Mouse (Mus musculus): Measurements from ENCODE around the gene Tmem151b.

The Tmem151b gene

DNA sequence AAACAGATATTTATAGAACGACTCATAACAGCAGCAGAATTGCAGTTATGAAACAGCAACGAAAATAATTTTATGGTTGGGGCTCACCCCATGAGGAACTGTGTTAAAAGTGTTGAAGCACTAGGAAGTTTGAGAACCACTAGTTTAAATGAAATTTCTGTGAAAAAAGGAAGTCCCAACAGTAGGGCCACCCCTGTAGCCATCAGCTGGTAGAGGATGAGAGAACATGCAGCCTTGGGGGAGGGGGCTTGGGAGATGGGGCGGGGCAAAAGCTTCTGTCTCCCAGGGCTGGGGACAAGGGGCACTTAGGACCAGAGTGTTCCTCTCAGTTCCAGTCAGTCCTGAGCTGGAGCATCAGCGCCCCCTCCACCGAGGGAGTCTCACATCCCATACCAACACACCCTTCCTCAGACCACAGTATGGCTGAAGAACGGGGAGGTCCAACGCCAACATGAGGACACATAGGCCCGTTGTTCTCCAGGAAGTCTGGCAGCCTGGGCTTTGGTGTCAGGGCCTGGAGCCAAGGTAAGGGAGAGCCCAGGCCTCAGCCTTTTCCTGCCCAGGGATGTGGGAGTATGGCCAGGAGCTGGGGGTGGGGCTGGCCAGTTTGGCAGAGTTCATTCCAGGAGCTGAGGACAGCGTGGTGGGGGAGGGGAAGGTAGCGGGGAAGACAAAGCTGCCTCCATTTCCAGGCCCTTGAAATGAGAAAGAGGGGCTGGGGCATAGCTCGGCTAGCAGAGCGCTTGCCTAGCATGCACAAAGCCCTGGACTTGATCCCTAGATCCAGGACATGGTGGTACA lies 34.8 kb upstream of the Tmem151b start:
- no peak for DNase-seq (ENCODE audit: low read depth, low spot score)

DNA sequence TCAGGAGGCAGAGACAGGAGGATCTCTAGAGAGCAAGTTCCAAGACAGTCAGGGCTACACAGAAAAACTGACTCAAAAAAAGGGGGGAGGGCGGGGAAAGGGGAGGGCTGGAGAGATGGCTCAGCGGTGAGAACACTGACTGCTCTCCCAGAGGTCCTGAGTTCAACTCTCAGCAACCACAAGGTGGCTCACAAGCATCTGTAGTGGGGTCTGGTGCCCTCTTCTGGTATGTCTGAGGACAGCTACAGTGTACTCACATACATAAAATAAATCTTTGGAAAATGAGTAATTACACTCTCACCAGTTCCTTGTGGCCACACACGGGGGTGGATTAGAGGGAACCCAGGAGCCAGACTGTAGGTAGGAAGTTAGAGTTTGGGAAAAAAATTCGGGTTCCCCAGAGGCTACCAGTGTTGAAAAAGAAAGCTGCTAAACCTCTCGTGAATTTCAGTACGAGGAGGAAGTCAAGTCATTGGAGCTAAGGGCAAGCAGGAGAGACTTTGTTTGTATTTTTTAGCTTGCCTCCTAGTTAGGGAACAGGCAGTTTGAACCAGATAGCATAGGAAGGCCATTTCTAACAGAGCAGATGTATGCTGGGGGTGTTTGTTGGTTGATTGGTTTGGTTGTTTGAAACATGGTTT lies 33.4 kb upstream of the Tmem151b start:
- no peak for DNase-seq (ENCODE audit: low read depth, low spot score)

DNA sequence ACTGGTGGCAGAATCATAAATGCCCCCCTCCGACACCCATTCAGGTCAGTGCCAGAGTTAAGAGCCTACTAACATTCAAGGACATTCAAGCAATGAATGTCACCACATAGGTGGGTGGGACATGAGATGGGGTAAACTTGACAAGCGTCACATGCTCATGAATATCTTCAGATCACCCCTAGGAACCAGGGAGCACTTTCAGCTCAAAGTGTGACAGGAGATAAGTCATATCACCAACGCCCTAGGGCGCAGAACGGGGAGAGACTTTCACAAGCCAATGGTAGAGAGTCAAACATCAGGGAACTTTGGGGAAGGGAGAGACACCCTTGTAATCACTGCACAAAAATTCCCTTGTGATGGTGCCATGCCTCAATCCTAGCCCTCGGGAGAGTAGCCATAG lies 32.7 kb upstream of the Tmem151b start:
- no peak for DNase-seq (ENCODE audit: low read depth, low spot score)

DNA sequence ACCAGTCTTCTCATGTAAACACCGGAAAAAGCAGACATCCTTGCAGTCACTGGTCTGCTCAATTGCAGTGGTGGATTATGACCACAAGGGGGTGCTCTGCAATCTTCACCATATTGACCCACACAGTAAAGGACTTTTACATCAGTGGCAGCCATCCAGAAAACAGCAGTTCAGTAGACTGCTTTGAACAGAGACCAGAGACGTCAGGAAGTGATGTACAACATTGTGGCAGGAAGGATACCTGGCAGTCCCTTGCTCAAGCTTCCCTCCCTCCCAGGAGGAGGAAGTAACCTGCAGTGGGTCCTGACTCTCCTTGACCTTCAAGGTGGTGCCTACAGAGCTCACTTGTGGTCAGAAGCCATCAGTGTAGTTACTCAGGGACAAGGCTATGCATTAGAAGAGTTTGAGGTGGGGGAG lies 32.1 kb upstream of the Tmem151b start:
- DNase-seq (ENCODE audit: low read depth, low spot score), result no peak

DNA sequence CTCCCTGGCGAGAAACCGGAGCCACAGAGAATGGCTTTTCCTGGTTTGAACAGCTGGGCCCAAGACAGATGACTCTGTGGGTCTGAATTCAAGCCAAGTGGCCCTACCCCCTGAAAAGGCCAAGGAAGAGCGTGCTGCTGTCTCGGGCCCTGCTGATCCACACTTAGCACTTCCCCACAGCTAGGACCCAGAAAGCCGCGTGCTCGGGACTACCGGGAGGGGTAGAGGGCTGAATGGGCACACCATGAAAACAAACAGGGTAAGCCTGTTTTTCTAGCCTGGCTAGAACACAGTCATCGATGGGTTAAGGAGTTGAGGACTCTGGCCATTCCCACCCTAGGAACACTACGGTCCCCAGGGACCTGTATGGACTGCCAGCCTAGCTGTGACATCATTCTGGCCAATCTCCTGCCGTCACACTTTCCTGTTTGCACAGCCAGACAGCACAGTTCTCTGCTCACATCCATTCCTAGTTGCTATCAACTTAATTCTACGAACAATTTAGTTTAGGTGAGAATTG lies 31.5 kb upstream of the Tmem151b start:
- no peak for DNase-seq (ENCODE audit: low read depth, low spot score)

DNA sequence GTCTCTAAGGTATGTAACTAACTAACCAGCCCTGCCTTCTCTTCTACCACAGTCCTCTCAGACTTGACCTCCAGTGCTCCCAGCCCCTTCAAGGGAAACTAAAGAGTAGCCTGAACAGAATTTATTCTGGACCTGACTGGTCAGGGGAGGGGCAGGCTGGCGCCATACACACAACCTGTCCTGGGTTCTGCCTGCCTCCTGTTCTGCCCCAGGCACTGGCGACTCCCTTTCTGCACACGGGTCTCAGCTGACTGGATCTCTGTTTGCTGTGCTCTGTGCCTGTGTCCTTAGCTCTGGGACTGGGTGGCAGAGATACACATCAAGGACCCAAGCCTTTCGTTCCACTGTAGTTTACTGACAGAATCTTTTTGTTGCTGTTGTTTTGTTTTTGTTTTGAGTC lies 30.1 kb upstream of the Tmem151b start:
- no peak for DNase-seq (ENCODE audit: low read depth, low spot score)

DNA sequence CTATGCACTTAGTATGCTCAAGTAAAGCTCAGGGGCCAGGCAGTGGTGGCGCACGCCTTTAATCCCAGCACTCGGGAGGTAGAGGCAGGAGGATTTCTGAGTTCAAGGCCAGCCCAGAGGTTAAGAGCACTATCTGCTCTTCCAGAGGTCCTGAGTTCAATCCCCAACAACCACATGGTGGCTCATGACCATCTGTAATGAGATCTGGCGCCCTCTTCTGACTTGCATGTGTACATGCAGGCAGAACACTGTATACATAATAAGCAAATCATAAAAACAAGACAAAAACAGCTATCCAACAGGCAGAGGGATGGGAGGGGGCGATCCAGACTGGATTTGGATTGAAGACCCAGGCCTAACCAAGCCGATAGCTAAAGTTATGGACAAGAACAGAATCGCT lies 29.4 kb upstream of the Tmem151b start:
- no peak for DNase-seq (ENCODE audit: low read depth, low spot score)

DNA sequence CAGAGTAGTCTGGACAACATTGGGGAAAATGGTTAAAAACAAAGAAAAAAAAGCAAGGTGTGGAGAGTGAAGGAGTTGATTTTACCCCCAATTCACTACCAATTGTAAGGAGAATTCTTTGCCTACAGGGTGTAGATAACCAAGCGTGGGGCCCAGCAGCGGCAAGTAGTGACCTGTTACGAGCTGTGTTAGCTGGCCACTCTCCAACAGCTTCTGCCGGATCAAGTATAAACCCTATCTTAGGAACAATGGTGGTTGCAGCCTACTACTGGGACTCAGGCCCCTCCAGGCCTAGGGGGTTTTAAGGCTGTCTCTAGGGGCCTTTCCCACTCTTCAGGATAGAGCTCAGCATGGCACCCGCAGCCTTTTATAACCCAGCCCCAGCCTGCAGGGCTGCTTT lies 28.8 kb upstream of the Tmem151b start:
- no peak for DNase-seq (ENCODE audit: low read depth, low spot score)

DNA sequence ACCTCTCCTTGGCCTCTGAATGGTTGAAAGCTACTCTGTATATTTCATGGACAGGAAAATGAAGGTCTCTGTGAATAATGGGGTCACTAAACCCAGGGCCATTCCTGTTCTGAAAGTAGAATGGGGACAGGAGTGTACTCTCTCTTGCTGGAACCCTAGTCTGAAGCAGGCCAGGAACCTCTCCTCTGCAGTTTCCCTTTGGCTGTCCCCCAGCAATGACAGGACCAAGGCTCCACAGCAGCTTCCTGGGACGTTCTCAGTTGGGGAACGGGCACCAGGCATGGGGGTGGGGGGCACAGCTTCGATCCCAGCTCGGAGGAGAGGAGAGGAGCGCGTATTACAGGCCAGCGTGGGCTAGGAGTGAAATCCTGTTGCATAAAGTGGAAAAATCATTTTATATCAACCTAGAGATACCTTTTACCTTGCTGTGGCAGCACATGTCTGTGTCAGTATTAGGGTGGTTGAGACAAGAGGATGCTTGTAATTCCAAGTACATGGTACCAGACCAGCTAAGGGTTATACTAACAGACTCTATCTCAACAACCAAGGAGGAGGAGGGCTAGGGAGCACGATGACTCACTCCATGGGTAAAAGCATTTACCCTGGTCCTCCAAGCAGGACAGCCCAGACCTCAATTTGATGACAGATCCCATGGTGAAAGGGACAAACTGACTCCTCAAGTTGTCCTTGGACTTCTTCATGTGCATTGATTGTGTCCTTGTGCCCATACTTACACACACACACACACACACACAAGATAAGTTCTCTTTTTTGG lies 25.8 kb upstream of the Tmem151b start:
- no peak for DNase-seq (ENCODE audit: low read depth, low spot score)

DNA sequence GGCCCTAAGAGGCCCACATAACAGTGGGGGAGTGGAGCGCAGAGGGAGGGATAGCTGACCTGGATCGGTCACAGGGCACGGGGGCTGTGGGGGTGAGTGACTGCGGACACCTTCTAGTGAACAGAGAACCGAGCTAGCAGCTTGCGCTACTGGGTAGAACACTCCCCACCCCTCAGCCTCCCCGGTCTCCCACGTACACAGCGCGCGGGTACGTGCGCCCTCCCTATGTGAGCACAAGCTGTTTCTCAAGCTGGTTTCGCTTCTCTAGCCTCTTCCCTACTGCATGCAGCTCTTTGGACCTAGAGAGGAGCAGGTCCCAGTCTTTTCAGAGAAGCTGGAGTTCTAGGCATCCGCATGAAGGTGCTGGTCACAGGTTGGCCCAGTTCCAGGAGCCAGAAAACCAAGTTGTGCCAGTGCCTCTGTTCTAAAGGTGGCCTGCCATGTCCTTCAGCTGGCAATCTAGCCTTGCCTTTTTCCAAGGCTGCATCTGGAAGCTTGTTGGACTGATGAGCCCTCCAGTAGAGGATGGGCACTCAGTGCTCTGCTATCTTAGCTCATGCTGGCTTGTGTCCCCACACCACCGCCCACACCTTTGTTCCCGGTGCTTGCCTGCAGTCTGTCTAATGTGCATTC lies 24.8 kb upstream of the Tmem151b start:
- no peak for DNase-seq (ENCODE audit: low read depth, low spot score)

DNA sequence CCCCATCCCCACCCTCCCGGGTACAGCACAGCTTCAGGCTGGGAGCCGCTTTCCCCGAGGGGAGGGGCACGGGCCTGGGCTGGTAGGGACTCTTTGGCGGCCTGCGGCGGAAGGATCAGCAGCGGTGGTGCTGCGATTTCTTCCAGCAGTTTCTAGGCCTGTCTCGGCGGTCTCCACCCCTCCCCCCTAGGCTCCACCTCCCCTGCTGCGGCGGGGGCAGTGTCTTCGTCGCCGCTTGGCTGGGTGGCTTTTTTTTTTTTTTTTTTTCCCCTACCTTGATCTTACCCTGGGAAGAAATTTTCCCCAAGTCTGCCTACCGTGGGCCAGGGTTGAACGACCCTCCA lies 24.3 kb upstream of the Tmem151b start:
- peak; percentile 91 for DNase-seq (ENCODE audit: low read depth, low spot score)

DNA sequence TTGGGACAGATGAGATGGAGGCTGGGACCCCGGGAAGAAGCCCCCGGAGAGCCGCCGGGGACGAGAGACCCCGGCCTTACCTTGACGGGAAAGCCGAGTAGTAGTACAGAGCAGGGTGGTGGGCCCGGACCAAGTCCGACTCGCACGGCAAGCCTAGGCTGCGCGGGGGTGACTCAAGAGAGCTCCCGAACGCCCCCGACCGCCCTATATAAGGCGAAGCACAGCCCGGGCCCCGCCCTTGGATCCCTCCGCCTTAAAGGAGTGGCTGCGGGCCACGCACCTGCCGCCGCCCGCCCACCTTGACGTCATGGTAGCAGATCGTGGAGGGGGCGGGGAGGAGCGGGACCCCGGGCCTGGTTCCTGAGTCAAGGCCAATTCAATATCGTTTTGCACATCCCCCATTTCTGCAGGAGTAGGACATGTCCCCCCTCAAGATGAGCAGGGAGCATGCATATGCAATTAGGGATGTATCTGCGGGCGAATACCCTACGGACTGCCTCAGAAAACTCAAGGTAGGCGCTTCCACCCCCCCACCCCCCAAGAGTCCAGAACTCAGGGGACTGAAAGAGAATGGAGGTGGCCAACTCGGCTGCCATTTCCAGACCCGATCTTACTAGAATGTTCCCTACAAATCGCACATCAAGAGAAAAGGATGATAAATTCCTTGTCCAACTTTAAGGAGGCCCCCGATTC lies 23.8 kb upstream of the Tmem151b start, which contains the start of gene Hsp90ab1:
Gene Hsp90ab1, minus strand, starts transcription at position 185 of the 693 bp plus-strand sequence.
- DNase-seq (ENCODE audit: low read depth, low spot score), result peak; percentile 95

DNA sequence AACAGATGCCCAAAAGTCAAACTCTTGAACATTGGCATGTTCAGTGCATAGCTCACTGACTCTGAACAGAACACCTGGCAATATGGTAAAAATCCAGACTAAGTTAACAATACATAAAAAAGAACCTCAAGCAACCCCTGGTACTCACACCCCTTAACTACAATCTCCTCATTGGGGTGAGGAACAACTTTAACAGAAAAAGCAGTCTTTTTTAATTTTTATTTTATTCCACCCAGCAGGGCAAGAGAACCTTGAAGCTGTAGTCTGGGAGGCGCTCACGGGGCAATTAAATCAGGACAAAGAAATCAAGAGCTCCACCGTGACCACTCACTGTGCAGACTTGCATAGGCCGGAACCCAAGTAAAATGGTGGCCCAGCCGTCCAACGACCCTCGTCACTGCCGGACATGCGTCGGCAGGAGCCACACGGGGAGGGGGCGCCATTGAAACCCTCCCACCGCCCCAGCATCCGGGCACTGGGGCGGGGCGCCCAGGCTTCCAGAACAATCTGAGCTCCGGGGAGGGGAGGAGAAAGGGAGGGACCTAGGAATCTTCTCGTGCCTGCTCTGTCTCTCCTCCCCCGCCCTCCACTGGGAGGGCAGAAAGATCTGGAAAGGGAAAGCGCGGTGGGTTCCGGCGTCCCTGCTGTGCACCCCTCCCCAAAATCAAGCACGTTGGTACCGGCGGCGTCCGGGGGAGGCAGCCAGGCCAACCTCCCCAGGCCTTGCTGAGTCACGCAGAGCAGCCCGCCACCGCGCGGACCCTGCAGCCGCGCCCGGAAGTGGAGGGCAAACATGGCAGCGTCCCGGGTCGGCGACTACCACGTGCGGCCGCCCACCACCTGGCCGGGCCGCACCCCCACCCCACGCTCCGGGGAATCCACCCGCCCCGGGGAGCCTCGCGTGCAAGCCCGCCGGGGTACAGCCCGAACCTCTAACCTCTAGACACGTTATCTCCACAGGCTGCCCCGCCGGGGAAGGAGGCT lies 22.9 kb upstream of the Tmem151b start:
- DNase-seq (ENCODE audit: low read depth, low spot score), result no peak

DNA sequence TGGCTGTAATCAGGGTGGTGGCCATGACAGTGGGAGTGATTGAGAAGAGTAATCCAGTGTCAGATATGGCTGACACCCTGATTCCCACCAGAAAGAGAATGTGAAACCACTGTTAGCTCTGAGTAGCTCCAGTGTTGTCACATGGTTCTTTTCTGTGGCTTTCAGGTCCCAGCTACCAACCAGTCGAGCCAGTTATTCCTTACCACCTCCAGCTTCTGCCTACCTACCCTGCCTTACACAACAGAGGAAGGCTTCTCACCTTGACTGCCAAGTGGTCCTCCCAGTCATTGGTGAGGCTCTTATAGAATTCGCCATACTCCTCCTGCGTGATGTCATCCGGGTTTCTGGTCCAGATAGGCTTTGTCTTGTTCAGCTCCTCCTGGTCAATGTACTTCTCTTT lies 20.5 kb upstream of the Tmem151b start:
- DNase-seq (ENCODE audit: low read depth, low spot score), result no peak

DNA sequence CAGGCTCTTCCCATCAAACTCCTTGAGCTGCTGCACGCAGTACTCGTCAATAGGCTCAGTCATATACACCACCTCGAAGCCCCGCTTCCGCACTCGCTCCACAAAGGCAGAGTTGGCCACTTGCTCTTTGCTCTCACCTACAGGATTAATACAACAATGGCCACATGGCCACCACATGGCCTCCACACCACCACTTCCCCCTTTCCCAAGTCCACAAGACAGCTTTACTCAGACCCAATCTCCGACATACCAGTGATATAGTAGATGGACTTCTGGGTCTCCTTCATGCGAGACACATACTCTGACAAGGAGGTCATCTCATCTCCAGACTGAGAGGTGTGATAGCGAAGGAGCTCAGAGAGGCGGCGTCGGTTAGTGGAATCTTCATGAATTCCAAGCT lies 19.5 kb upstream of the Tmem151b start:
- DNase-seq (ENCODE audit: low read depth, low spot score), result no peak

DNA sequence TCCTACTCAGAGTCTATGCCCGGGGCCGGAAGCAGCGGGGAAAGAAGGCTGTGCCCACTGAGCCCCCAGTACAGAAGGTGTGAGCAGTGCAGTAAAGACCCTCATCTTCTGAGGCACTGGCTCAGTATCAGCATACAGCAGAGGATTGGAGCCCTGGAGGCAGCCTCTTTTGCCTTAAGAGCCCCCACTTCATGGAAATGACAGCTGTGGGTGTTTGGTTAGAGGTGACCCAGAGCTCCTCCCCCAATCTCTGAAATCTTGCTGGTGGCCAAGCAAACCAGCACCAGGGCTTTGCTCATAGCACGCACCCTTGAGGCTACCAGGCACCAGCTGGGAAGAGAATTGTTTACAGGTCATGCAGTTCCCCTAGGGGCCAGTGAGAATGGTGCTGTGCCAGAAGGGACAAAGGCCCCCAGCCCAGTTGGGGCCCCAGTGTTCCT lies 17.7 kb upstream of the Tmem151b start:
- DNase-seq (ENCODE audit: low read depth, low spot score), result no peak

DNA sequence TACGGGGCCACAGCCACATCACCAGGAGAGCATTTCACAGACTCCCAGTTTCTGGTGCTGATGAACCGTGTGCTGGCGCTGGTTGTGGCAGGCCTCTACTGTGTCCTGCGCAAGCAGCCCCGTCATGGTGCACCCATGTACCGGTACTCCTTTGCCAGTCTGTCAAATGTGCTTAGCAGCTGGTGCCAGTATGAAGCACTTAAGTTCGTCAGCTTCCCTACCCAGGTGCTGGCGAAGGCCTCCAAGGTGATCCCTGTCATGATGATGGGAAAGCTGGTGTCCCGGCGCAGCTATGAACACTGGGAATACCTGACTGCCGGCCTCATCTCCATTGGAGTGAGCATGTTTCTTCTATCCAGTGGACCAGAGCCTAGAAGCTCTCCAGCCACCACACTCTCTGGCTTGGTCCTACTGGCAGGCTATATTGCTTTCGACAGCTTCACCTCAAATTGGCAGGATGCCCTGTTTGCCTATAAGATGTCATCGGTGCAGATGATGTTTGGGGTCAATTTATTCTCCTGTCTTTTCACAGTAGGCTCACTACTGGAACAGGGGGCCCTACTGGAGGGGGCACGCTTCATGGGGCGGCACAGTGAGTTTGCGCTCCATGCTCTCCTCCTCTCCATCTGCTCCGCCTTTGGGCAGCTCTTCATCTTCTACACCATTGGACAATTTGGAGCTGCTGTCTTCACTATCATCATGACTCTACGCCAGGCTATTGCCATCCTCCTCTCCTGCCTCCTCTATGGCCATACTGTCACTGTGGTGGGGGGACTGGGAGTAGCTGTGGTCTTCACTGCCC lies 17.1 kb upstream of the Tmem151b start:
- no peak for DNase-seq (ENCODE audit: low read depth, low spot score)

DNA sequence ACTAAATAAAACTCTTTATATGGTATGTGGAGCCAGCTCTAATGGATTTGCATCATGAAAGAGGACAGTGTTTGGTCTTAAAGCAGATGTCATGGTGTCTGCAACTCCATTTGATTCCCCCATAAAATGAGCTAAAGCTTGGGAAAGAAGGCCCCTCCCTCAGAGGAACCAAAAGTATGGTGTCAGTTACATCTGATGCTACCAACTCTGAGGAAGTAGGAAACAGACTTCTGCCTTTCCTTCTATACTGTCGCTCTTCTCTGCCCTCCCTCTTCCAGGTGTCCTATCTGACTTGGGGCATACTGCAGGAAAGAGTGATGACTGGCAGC lies 16.5 kb upstream of the Tmem151b start:
- DNase-seq (ENCODE audit: low read depth, low spot score), result no peak

DNA sequence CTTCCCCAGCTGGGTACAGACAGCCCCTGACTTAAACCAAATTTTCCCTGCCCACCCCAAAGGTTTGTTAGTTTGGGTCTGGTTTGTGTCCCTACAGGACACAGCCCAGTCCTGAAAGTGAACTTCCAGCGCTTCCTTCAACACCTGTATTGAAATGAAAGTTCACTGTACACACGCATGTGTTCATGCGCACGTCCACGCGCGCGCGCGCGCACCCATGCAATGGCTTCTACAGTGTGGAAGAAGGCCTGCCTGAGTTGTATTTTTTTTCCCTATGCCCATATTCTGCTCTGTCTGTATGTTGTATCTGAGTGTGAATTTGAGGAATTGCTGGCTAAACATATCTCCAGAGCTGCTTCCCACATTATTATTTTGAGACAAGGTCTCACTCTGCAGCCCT lies 15.6 kb upstream of the Tmem151b start:
- no peak for DNase-seq (ENCODE audit: low read depth, low spot score)

Data from brain, embryonic 18.5 days (tissue).